Mouse (Mus musculus) heart, embryonic 14.5 days (tissue): Measurements from ENCODE around the gene Epb41l4b. TPM values are rescaled to one million over a fixed set of nuclear protein-coding genes. Genes with fewer than 3 reads are reported as not detected.

Experiments
- ATAC-seq: fragments of 200-750 bp; cut with Nextera tagmentation; 2 replicates; pipeline ENCODE4 v1.8.0; 2017; ENCODE audit warnings: low read depth, moderate TSS enrichment; ENCODE audit not compliant: insufficient number of reproducible peaks, insufficient read depth, low FRiP score
- H3K27ac ChIP-seq, 2 experiments: fragments of 200-500 bp in 1 of 2; fragments of 300-500 bp in 1 of 2; sonication (generic) in 1 of 2; replicated peaks in 1 of 2; 2 replicates each; pipeline ENCODE4 v1.5.1; 2012 to 2014; ENCODE audit warnings: low read depth in 2 of 2, low read length in 2 of 2, control low read depth in 1 of 2, mild to moderate bottlenecking in 1 of 2, mixed read lengths in 1 of 2; ENCODE audit not compliant: control insufficient read depth in 1 of 2, insufficient read depth in 1 of 2
- H3K27me3 ChIP-seq: fragments of 300-500 bp; sonication (generic); 2 replicates; pipeline ENCODE4 v1.6.1; 2014; ENCODE audit warnings: mild to moderate bottlenecking, low read length, control low read depth; ENCODE audit not compliant: control insufficient read depth, insufficient read depth
- H3K36me3 ChIP-seq: fragments of 300-500 bp; sonication (generic); 2 replicates; pipeline ENCODE4 v1.6.1; 2014; ENCODE audit warnings: mild to moderate bottlenecking, control low read depth, low read length, mixed read lengths; ENCODE audit not compliant: control insufficient read depth, insufficient read depth
- H3K4me1 ChIP-seq, 2 experiments: fragments of 200-500 bp in 1 of 2; fragments of 300-500 bp in 1 of 2; sonication (generic) in 1 of 2; 2 replicates each; pipeline ENCODE4 v1.6.1; 2012 to 2014; ENCODE audit warnings: low read length in 2 of 2, control low read depth in 1 of 2, mixed read lengths in 1 of 2; ENCODE audit not compliant: control insufficient read depth in 2 of 2, insufficient read depth in 2 of 2
- H3K4me2 ChIP-seq: fragments of 300-500 bp; sonication (generic); 2 replicates; pipeline ENCODE4 v1.6.1; 2014; ENCODE audit warnings: mild to moderate bottlenecking, low read length
- H3K4me3 ChIP-seq, 2 experiments: fragments of 200-500 bp in 1 of 2; fragments of 300-500 bp in 1 of 2; sonication (generic) in 1 of 2; 2 replicates each; pipeline ENCODE4 v1.5.1; 2012 to 2014; ENCODE audit warnings: low read length in 2 of 2, mild to moderate bottlenecking in 2 of 2, control low read depth in 1 of 2, low read depth in 1 of 2, moderate library complexity in 1 of 2; ENCODE audit not compliant: control insufficient read depth in 1 of 2, insufficient read depth in 1 of 2
- H3K9ac ChIP-seq: fragments of 300-500 bp; sonication (generic); 2 replicates; pipeline ENCODE4 v1.6.1; 2014; ENCODE audit warnings: mild to moderate bottlenecking, low read length
- H3K9me3 ChIP-seq: fragments of 300-500 bp; sonication (generic); 2 replicates; pipeline ENCODE4 v1.6.1; 2016; ENCODE audit warnings: low read length, control low read depth; ENCODE audit not compliant: control insufficient read depth
- WGBS: fragments of 180-500 bp; shearing (Covaris S2); extraction: QIAGEN DNeasy Blood & Tissue Kit; methylation state at CpG from one replicate; pipeline ENCODE4 v1.1.7; 2014; 5-methylcytosine and 5-hydroxymethylcytosine counted together
- polyA plus RNA-seq: library from polyadenylated mRNA; unstranded; fragments of >200 nt; fragmentation: Nextera tagmentation; extraction: Ambion mirVana; gene quantifications from 2 replicates; pipeline ENCODE4 v1.2.1, GENCODE M21; 2014

Epb41l4b gene
- polyA plus RNA-seq, 1 experiment from 2014 or later: 0.57 TPM

DNA sequence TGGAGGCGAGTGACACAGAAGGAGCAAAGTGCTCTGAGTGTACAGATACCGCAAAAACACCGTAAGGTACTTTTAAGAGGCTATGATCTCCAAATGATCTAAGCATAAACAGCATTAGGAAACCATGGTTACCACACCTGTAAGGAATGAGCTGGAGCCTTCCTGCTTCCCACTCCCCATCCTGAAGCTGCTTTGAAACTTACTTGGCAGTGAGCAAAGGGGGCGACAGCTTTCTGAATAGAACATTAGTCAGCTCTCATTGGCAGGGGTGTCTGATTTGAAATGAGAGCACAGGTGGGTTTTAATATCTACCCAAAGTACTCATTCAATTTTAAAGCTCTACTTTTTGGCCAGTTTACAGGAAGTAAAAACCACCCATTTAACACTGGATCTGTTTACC is 54.9 kb downstream of the Epb41l4b start:
- H3K9ac ChIP-seq: no peak overlapping the region
- ATAC-seq: no peak

GRCm38 (mm10) chr4:57085750-57086400 is 57.4 kb downstream of the Epb41l4b start:
- H3K9me3 ChIP-seq: no peaks in the 10 kb centered on the region
- H3K4me1 ChIP-seq: peaks cover 8 to 9% of the 10 kb centered on the region in 2 experiments
- no peak overlapping the region for H3K4me3 ChIP-seq
- peaks cover 9% of the 10 kb centered on the region; the same call in 1 of the 2 replicates for H3K27me3 ChIP-seq
- H3K4me2 ChIP-seq: no peak overlapping the region
- no peak for ATAC-seq
- WGBS: 74% methylated on average over 10 of the region's 10 CpGs
- H3K9ac ChIP-seq: no peak overlapping the region
- no peaks in the 10 kb centered on the region for H3K36me3 ChIP-seq
- H3K27ac ChIP-seq: no peak overlapping the region

More for the DNA sequence above, 54.9 kb downstream of the Epb41l4b start:
- Histone ChIP-seq H3K27ac (no peak overlapping the region), H3K36me3 (no peaks in the 10 kb centered on the region), H3K4me3 (no peak overlapping the region), H3K4me2 (no peak overlapping the region), H3K27me3 (peaks cover 9% of the 10 kb centered on the region; the same call in 1 of the 2 replicates), H3K9me3 (no peaks in the 10 kb centered on the region), H3K4me1 (peaks cover under 1 to 3% of the 10 kb centered on the region in 2 experiments; a peak in 1 of 4 replicates)
- 26% methylated on average over 4 of the region's 4 CpGs for WGBS

GRCm38 (mm10) chr4:57083653-57084052 is 59.6 kb downstream of the Epb41l4b start:
- 68% methylated on average over 11 of the region's 11 CpGs for WGBS
- no peak for ATAC-seq
- Histone ChIP-seq H3K27me3 (peaks cover 12% of the 10 kb centered on the region), H3K4me1 (peaks cover 8 to 9% of the 10 kb centered on the region in 2 experiments), H3K9me3 (no peaks in the 10 kb centered on the region), H3K4me2 (no peak overlapping the region), H3K4me3 (no peak overlapping the region), H3K27ac (no peak overlapping the region), H3K36me3 (no peaks in the 10 kb centered on the region), H3K9ac (no peak overlapping the region)

DNA sequence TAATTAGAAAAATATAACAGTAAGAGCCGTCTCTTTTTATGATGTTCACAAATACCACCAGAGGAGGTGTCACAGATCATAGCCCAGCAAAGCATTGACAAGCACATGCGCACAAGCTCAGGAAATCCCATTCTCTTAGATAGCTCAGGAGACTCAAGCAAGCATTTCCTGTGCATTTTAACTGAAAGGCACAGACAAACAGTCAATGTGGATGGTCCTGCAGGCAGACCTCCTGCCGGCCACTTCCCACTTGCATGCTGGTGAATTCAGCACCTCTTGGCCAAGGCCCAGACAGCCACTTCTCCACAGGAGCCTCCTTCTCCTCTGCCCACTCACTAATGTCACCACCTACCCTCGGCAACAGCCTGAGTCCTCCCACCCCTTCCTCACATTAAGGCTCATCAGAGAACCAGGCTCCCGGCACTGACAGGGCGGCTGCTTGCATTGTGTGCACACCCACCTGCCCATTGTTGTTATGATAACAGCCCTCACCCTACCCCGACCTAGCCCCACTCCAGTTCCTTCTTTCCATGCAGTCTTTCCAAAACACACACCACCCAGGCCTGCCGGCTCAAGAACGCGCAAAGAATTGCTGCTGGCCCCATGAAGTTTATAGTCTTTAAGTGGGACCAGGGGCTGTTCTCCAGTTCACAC is 60.3 kb downstream of the Epb41l4b start:
- no peaks in the 10 kb centered on the region for H3K9me3 ChIP-seq
- ATAC-seq: no peak

DNA sequence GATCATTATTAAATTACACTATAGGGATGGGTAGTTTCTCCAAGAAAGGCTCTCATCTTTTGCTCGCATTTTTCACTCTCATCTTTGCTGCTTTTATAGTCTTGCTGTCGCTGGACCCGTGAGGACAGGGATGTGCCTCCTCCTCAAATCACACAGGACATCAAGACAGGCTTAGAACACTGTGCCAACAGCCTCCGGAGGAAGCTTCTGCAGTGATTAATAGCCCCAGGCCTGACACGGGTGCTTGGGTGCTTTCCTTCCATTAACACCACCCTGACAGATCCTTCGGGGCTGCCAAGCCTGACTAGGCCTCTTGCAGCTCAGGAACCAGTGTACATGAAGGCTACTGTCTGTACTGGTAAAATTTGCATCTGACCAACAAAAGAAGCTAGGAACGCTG is 61.8 kb downstream of the Epb41l4b start:
- Histone ChIP-seq H3K4me3 (no peak overlapping the region), H3K36me3 (no peaks in the 10 kb centered on the region), H3K9me3 (no peaks in the 10 kb centered on the region), H3K9ac (no peak overlapping the region), H3K27ac (no peak overlapping the region), H3K4me1 (peaks cover 8 to 9% of the 10 kb centered on the region in 2 experiments), H3K27me3 (peaks cover 3% of the 10 kb centered on the region; the same call in 1 of the 2 replicates), H3K4me2 (no peak overlapping the region)
- ATAC-seq: no peak
- WGBS: 76% methylated on average over 7 of the region's 7 CpGs

More for the DNA sequence above, 60.3 kb downstream of the Epb41l4b start:
- 25% methylated on average over 10 of the region's 10 CpGs for WGBS
- no peak overlapping the region for H3K4me2 ChIP-seq
- H3K27ac ChIP-seq: no peak overlapping the region
- H3K27me3 ChIP-seq: peaks cover 9% of the 10 kb centered on the region
- H3K9ac ChIP-seq: no peak overlapping the region
- H3K4me3 ChIP-seq: no peak overlapping the region
- no peaks in the 10 kb centered on the region for H3K36me3 ChIP-seq
- H3K4me1 ChIP-seq: peaks cover 8 to 9% of the 10 kb centered on the region in 2 experiments

GRCm38 (mm10) chr4:57073843-57074242 is 69.4 kb downstream of the Epb41l4b start:
- Histone ChIP-seq H3K4me1 (no peaks in the 10 kb centered on the region), H3K4me2 (no peak overlapping the region), H3K9me3 (no peaks in the 10 kb centered on the region), H3K9ac (no peak overlapping the region), H3K36me3 (no peaks in the 10 kb centered on the region), H3K27ac (no peak overlapping the region), H3K27me3 (no peaks in the 10 kb centered on the region), H3K4me3 (no peak overlapping the region)
- no peak for ATAC-seq
- 62% methylated on average over 7 of the region's 7 CpGs for WGBS

- H3K27me3 ChIP-seq: no peaks in the 10 kb centered on the region; the same call in 1 of the 2 replicates
- no peak overlapping the region for H3K4me3 ChIP-seq
- H3K4me1 ChIP-seq: no peaks in the 10 kb centered on the region
- no peak for ATAC-seq
- H3K36me3 ChIP-seq: no peaks in the 10 kb centered on the region
- no peaks in the 10 kb centered on the region for H3K9me3 ChIP-seq
- WGBS: 84% methylated on average over 14 of the region's 14 CpGs
- no peak overlapping the region for H3K4me2 ChIP-seq
- no peak overlapping the region for H3K9ac ChIP-seq
- no peak overlapping the region for H3K27ac ChIP-seq
These were observed 70.1 kb downstream of the Epb41l4b start for GRCm38 (mm10) chr4:57073174-57073573.
